Mouse (Mus musculus): Measurements from ENCODE around the gene Kirrel3. TPM values are rescaled to one million over a fixed set of nuclear protein-coding genes. Genes with fewer than 3 reads are reported as not detected.

Kirrel3 gene
- total RNA-seq, 2 experiments from 2014 or later, result 48.3 to 53.3 TPM

GRCm38 (mm10) chr9:34593889-34594288 lies 108.2 kb downstream of the Kirrel3 start:
- DNase-seq (ENCODE audit: low spot score in 2 of 2), result no peak

DNA sequence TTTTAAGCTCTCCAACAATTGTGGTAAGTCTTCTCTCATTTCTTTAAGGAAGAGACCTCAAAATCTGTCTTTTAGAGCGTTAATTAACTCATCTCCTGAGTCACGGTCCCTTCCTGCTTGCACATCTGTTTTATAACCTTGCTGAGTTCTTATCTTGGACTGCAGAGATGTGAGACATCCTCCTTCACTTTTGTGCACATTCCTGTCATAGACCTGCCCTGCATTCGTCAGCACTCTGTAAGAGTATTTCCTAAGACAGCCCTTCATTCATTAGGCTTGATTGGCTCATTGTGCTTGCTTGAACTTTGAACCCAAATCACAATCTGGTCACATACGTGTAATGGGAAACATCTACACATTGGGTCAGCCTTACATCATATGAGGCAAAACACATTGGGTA lies 114.6 kb downstream of the Kirrel3 start:
- no peak for DNase-seq (ENCODE audit: low spot score in 2 of 2)

DNA sequence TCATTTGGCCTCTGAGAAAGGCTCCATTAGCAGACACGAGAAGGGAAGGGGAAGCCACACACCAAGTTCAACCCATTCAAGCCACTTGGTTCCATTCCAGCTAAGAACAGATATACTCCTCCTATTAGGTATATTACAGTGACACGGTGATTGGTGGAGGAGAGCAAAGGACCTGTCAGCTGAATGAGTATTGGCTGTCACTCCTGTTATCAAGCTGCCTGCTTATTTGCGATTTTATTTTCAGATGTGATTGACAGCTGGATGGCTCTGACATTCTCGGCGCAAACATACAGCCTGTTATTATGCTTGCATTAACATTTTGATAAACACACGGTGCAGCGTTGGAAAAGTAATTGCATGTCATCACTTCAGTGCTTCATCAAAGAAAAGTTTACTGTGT lies 118.1 kb downstream of the Kirrel3 start:
- no peak for DNase-seq (ENCODE audit: low spot score in 2 of 2)

- DNase-seq (ENCODE audit: low spot score in 2 of 2), result no peak
These were observed 119.2 kb downstream of the Kirrel3 start for GRCm38 (mm10) chr9:34604931-34605330.

- no peak for DNase-seq (ENCODE audit: low spot score in 2 of 2)
These were observed 119.8 kb downstream of the Kirrel3 start for GRCm38 (mm10) chr9:34605486-34605885.

DNA sequence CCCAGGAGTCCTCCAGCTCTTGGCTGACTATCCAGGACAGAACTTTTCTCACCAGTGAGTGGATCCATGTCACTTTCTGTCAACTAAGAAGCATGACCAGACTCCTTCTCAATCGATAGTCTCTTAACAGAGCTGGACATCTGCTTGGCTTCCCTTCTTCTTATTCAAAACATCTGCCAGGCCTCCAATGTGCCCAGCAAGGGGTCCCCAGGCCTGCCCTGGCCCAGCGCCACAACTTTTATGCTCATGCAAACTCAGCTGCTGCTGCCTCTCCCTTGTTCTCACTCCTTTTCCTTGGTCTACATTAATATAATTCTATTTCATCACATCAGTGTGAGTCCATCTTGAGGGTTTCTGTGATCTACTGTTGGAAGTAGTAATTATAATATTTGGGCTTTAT lies 122.3 kb downstream of the Kirrel3 start:
- no peak for DNase-seq (ENCODE audit: low spot score in 2 of 2)

- no peak for DNase-seq (ENCODE audit: low spot score in 2 of 2)
These were observed 127.4 kb downstream of the Kirrel3 start for GRCm38 (mm10) chr9:34612886-34613769.

- no peak for DNase-seq (ENCODE audit: low spot score in 2 of 2)
These were observed 132.4 kb downstream of the Kirrel3 start for GRCm38 (mm10) chr9:34618099-34618498.

GRCm38 (mm10) chr9:34619913-34620312 lies 134.2 kb downstream of the Kirrel3 start:
- DNase-seq (ENCODE audit: low spot score in 2 of 2), result no peak

DNA sequence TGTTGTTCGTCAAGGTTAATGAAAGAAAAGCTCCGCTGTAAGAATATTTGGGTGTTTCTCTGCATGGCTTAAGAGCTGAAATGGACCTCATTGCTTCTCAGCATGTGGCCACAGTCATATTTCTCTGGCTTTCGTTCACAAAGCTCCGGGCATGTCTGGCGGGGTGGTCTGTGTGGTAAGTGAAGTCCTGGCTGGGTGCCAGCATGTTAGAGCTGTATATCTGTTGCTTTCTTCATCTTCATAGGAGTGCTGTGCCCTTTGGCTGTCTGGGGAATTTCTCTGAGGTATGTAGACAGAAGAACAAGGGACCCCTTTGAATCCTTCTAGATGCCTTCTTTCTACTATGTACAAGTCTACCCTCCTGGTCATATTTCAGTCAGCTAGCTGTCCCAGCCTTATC lies 137.8 kb downstream of the Kirrel3 start:
- no peak for DNase-seq (ENCODE audit: low spot score in 2 of 2)

DNA sequence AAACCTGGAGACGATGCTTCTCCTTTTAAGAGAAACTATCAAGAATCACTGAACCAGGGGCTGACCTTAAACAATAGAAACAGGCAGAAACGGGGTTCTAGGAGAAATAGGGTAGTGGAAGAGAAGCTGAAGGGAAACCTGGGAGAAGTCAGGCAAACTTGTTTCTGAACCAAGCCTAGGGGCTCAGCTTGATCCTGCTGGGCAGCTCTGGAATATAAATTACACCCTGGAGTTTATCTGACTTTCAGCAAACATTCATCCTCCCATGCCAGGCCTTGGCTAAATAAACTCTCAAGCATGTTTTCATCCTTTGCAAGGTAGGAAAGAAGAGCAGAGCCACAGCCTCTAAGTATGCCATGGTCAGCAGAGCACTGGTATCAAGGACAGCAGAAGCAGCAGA lies 138.3 kb downstream of the Kirrel3 start:
- no peak for DNase-seq (ENCODE audit: low spot score in 2 of 2)

- DNase-seq (ENCODE audit: low spot score in 2 of 2), result no peak
These were observed 143.1 kb downstream of the Kirrel3 start for GRCm38 (mm10) chr9:34628841-34629240.

DNA sequence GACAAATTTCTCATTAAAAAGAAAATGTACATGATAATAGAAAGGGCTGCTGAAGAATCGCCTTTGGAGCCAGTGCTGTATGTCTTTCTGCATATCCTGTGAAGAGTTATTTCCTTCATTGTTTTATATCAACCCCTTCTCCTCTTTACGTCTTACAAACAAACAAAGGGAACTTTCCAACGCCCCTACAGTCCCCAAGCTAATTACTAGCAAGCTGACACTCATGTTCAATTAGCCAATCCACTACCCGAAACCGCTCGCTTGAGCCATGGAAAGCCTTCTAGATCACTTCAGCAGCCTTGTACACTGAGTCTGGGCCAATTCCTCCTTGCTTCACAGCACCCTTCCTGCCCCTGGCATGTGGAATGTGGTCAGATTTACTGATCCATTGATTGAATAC lies 150.0 kb downstream of the Kirrel3 start:
- no peak for DNase-seq (ENCODE audit: low spot score in 2 of 2)

- no peak for DNase-seq (ENCODE audit: low spot score in 2 of 2)
These were observed 158.2 kb downstream of the Kirrel3 start for GRCm38 (mm10) chr9:34643917-34644316.

- DNase-seq (ENCODE audit: low spot score in 2 of 2), result no peak
These were observed 158.7 kb downstream of the Kirrel3 start for GRCm38 (mm10) chr9:34644392-34644791.

GRCm38 (mm10) chr9:34646831-34647230 lies 161.1 kb downstream of the Kirrel3 start:
- DNase-seq (ENCODE audit: low spot score in 2 of 2), result no peak

DNA sequence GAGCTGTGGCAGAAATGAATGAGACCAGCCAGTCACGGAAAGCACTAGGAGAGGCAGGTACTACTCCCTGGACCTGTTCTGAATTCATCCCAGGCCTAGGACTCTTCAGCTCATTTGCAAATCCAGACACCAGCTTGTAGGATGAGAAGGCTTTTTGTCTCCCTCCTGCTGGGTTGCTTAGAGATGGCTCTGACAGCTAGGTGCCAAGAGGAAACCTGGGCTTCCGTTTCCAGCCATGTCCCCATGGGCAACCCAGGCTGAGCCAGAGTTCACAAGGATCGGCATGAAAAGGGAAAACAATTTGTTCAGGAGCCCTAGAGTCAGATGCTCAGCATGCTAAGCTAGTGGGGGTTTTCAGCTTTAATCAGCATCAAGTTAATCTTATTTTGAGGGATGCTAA lies 166.6 kb downstream of the Kirrel3 start:
- no peak for DNase-seq (ENCODE audit: low spot score in 2 of 2)

DNA sequence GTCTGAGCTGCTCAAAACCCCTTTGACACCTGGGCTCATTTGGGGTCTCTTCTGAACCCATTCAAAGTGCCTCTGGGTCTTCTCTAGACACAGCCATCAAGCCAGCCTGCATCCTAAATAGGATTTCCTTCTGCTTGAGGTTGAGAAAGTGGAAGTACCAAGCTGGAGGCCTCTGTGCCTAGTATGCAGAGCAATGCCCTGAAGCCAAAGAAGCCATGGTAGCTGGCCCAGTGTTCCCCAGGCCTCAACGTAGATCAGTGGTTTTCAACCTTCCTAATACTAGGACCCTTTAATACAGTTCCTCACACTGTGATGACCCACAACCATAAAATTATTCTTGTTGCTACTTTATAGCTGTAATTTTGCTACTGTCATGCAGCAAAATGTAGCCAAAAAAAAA lies 167.4 kb downstream of the Kirrel3 start:
- DNase-seq (ENCODE audit: low spot score in 2 of 2), result no peak

DNA sequence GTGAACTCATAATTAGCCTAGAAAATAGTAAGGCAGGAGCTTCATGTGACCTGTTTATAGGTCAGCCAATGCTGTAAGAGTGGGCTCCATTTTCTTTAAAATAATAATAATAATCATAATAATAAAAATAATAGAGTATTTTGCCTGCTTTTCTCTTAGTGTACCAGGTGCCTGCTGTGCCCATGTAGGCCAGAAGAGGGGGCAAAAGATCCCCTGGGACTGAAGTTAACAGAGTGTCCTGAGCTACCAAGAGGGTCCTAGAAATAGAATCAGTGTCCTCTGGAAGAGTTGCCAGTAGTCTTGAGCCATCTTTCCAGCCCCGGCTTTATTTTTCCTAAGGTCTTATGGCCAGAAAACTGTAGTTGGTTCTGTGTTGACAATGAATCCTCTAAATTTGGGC lies 174.9 kb downstream of the Kirrel3 start:
- peak in 1 of 2 experiments; percentile 39 for DNase-seq (ENCODE audit: low spot score in 2 of 2)

- DNase-seq (ENCODE audit: low spot score in 2 of 2), result no peak
These were observed 177.7 kb downstream of the Kirrel3 start for GRCm38 (mm10) chr9:34663412-34663811.

DNA sequence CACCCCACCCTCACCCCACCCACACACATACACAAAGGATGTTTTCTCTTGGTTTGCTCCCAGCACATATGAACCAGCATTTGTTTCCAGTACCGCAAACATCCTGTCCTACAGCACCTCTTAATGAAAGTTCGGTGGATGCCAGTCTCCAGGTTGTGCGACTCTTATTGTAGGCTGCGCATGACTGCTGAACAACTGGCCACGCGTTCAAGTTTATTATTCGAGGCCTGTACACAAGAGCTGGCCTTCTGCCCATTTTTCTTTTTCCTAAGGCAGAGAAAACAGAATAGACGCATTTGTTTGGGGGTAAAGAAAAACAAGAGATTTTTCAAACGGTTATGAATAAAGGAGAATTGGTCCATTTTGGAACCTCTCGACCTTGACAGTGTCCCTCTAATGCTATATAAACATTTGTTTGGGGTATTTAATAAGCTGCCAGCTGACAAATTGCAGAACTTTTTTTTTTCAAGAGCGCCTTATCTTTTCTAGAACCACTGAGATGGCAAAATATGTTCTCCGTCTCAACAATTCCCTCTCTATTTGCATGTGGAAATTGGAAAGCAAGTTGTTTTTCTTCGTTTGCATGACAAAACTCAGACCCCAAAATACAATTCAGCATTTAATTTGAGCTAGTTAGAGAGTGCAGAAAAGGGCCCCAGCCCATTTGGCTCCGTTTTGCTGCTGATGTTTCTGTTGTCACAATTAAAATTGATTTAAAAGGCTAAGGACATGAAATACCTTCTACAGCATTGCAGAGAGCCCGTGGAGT lies 179.9 kb downstream of the Kirrel3 start:
- no peak for DNase-seq (ENCODE audit: low spot score in 2 of 2)

GRCm38 (mm10) chr9:34667182-34667581 lies 181.5 kb downstream of the Kirrel3 start:
- DNase-seq (ENCODE audit: low spot score in 2 of 2), result no peak
